Mouse (Mus musculus) liver, embryonic 14 days (tissue): ENCODE measurements around the gene Zfp503. TPM values are rescaled to one million over a fixed set of nuclear protein-coding genes. Genes with fewer than 3 reads are reported as not detected.

Experiments
- polyA plus RNA-seq: library from polyadenylated mRNA; depleted of rRNA; stranded (reverse); fragments of >200 nt; gene quantifications from 2 replicates; pipeline ENCODE4 v1.2.3, GENCODE M21; 2012; rRNA removed

Gene Zfp503
- 0.71 and 0.80 TPM in 2 replicates for polyA plus RNA-seq

DNA sequence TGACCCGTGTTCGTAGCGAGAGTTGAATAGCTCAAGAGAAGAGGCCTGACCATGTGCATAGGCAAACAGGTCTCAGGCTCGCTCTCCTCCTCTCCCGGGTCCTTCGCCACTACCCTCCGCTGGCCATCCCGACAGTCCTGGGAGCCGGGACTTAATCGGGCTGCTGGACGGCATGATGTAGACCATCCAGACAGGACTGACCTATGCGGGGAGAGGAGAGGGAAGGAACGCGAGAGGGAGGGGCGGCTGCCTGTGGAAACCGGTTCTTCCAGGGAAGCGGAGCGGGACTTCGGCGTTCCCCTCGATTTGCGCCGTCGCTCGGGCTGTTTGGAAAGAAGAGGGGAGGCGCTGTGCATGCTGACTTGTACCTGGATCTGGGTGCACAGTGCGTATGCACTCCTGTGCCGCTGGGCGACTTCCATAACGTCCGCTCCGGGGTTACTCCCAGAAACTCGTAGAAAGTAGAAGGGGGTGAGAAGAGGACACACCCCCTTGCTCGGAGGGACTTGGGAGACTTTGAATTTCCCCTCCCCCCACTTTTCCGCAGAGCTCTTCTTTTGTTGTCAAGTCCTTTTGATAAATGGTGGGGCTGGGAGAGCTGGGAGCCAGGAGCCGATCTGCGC is at the start of gene Zfp503:
TSS of gene Zfp503 (minus strand) at position 311 of the 623 bp plus-strand sequence.

DNA sequence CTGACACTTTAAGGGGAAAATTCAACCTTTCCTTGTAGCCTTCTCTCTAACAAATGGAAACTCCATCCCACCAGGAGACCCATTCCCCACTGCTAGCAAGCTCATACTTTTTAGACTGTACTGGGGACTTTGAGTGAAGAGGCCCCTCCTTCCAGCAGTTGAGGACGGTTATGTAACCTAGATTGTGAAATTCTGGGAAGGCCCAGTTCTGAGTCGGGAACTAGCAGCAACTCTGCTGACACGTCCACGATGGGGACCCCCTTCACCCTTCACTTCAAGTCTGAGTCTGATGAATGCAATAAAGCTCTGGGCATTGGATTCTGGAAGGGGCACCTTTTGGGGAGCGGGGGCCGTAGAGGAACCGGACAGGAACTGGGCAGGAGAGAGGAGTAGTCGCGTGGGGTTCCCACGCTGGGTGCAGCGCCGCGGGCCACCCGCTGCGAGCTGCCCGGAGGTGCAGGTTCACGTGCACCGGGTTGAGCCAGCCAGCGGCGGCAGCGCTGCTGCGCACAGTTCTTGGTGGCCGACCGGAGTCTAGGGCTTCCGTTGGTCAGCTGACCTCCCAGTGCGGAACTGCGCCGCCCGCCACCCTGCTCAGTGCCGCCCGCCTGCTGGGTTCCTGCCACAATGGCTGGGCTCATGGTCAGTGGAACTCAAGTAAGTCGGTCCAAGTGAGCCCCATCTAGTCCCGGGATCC is 30.0 kb upstream of the Zfp503 start, which contains the start of gene Lrmda:
TSS of gene Lrmda (plus strand) at position 461 of the 697 bp plus-strand sequence.

Other genes with a start within 250 kb of the Zfp503 start
- gene Samd8, start 239.1 kb downstream of the Zfp503 start, polyA plus RNA-seq, result 2.4 and 3.1 TPM in 2 replicates
- gene Dusp13, start 238.4 kb downstream of the Zfp503 start, polyA plus RNA-seq, result 0.09 TPM in 1 of 2 replicates, not detected in the other
- gene Vdac2, start 164.4 kb downstream of the Zfp503 start, polyA plus RNA-seq, result 72.0 and 92.5 TPM in 2 replicates
- gene Comtd1, start 140.6 kb downstream of the Zfp503 start, polyA plus RNA-seq, result 13.6 and 13.9 TPM in 2 replicates
- gene Lrmda, start 30.1 kb upstream of the Zfp503 start, polyA plus RNA-seq, result 0.08 and 0.21 TPM in 2 replicates